ENCODE assay signal across 8 mouse cellular contexts in the genomic region with DNA sequence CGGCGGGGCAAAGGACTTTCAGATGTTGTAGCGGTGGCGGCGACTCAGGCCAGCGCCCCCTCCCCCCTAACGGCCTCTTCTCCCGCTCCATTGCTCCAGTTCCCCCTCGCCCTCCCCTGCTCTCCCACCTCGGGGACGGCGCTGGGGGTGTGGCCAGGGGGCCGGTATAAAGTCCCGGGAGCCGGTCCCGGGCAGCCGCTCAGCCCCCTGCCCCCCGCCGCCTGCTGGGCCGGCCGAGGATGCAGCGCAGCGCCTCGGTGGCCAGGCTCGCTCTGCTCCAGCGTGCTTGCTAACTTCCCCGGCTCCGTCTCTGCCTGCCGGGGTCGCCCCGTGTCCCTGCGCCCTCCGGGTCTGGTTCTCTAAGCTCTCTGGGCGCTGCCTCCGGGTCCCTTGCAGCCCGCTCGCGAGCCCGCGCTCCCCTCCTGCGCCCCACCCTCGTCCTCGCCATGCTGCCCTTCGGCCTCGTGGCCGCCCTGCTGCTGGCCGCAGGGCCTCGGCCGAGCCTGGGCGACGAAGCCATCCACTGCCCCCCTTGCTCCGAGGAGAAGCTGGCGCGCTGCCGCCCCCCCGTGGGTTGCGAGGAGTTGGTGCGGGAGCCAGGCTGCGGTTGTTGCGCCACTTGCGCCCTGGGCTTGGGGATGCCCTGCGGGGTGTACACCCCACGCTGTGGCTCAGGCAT. TPM values are rescaled to one million over a fixed set of nuclear protein-coding genes. Genes with fewer than 3 reads are reported as not detected.
DNase-seq lines count a peak whose midpoint lies in the region; ATAC-seq and TF ChIP-seq lines count a peak whose summit lies in the region.

A gene (plus strand): TSS at position 194 of the 679 bp plus-strand sequence.

- WGBS in embryonic facial prominence, embryonic 10.5 days = under 1% methylated on average over 63 of the region's 63 CpGs
- WGBS in intestine, embryonic 15.5 days = under 1% methylated on average over 63 of the region's 63 CpGs
- under 1% methylated on average over 61 of the region's 63 CpGs for WGBS in limb, embryonic 13.5 days
- under 1% methylated on average over 63 of the region's 63 CpGs for WGBS in midbrain, embryonic 12.5 days

- peak within 1 kb of the TSS; percentile 95 for H3K4me2 ChIP-seq in intestine, embryonic 15.5 days (replicated peaks)
- H3K4me2 ChIP-seq in limb, embryonic 13.5 days (replicated peaks) = peak within 1 kb of the TSS; percentile 91
- peak within 1 kb of the TSS; percentile 94 for H3K4me2 ChIP-seq in midbrain, embryonic 12.5 days (replicated peaks)

- ATAC-seq in granulocyte monocyte progenitor cell, adult 5-6 weeks (replicated peaks; ENCODE audit: poor library complexity, severe bottlenecking) = peak; percentile 38
- ATAC-seq in intestine, embryonic 15.5 days = peak; percentile 84
- peak; percentile 90 for ATAC-seq in limb, embryonic 13.5 days (ENCODE audit: low FRiP score, low read depth)
- ATAC-seq in midbrain, embryonic 12.5 days (ENCODE audit: low FRiP score, low read depth) = peak; percentile 83

- peaks cover 29% of the 10 kb centered on the region for H3K36me3 ChIP-seq in embryonic facial prominence, embryonic 10.5 days (replicated peaks)
- H3K36me3 ChIP-seq in intestine, embryonic 15.5 days = no peaks in the 10 kb centered on the region
- H3K36me3 ChIP-seq in limb, embryonic 13.5 days = peaks cover 22% of the 10 kb centered on the region
- H3K36me3 ChIP-seq in midbrain, embryonic 12.5 days = no peaks in the 10 kb centered on the region

- peaks cover 75% of the 10 kb centered on the region for H3K4me1 ChIP-seq in embryonic facial prominence, embryonic 10.5 days
- peaks cover 35% of the 10 kb centered on the region for H3K4me1 ChIP-seq in intestine, embryonic 15.5 days (replicated peaks)
- H3K4me1 ChIP-seq in limb, embryonic 13.5 days = peaks cover 42% of the 10 kb centered on the region
- H3K4me1 ChIP-seq in midbrain, embryonic 12.5 days = peaks cover 25% of the 10 kb centered on the region

- H3K27ac ChIP-seq in left cerebral cortex, adult 2 months = peak within 1 kb of the TSS; percentile 90
- peak within 1 kb of the TSS; percentile 98 for H3K27ac ChIP-seq in embryonic facial prominence, embryonic 10.5 days (replicated peaks)
- peak within 1 kb of the TSS; percentile 95 for H3K27ac ChIP-seq in intestine, embryonic 15.5 days
- H3K27ac ChIP-seq in limb, embryonic 13.5 days = peak within 1 kb of the TSS; percentile 98
- peak within 1 kb of the TSS; percentile 86 for H3K27ac ChIP-seq in midbrain, embryonic 12.5 days (replicated peaks)

- no peaks in the 10 kb centered on the region for H3K9me3 ChIP-seq in embryonic facial prominence, embryonic 10.5 days
- no peaks in the 10 kb centered on the region for H3K9me3 ChIP-seq in intestine, embryonic 15.5 days
- no peaks in the 10 kb centered on the region for H3K9me3 ChIP-seq in limb, embryonic 13.5 days
- no peaks in the 10 kb centered on the region for H3K9me3 ChIP-seq in midbrain, embryonic 12.5 days

- peak within 1 kb of the TSS; percentile 99 for H3K9ac ChIP-seq in intestine, embryonic 15.5 days
- H3K9ac ChIP-seq in limb, embryonic 13.5 days = peak within 1 kb of the TSS; percentile 99
- H3K9ac ChIP-seq in midbrain, embryonic 12.5 days (replicated peaks) = peak within 1 kb of the TSS; percentile 80

- DNase-seq in left cerebral cortex, adult 2 months (ENCODE audit: extremely low spot score in 1 of 2, low spot score in 2 of 2) = peak; percentile 43 to 53
- DNase-seq in left cerebral cortex, adult 9 months (ENCODE audit: low spot score in 2 of 2) = no peak
- DNase-seq in embryonic facial prominence, embryonic 10.5 days (ENCODE audit: low spot score) = peak; percentile 93
- peak; percentile 46 to 74 for DNase-seq in spleen, postnatal 4 days (ENCODE audit: low spot score in 2 of 2)

- intact Hi-C loops in left cerebral cortex, adult 2 months (cut with DNase I) = loop anchor here (2.0 kb wide), 1 partner anchor 26 kb away; no protein-coding TSS in a partner anchor

- H3K27me3 ChIP-seq in embryonic facial prominence, embryonic 10.5 days (replicated peaks; ENCODE audit: low read depth, poor library complexity, severe bottlenecking) = no peaks in the 10 kb centered on the region
- no peaks in the 10 kb centered on the region for H3K27me3 ChIP-seq in intestine, embryonic 15.5 days (replicated peaks)
- H3K27me3 ChIP-seq in limb, embryonic 13.5 days = no peaks in the 10 kb centered on the region
- 0 out of 2 replicates have a peak, but pooled peaks cover 7% of the 10 kb centered on the region for H3K27me3 ChIP-seq in midbrain, embryonic 12.5 days

- H3K4me3 ChIP-seq in left cerebral cortex, adult 2 months = peak within 1 kb of the TSS; percentile 67
- peak within 1 kb of the TSS; percentile 89 for H3K4me3 ChIP-seq in embryonic facial prominence, embryonic 10.5 days
- H3K4me3 ChIP-seq in intestine, embryonic 15.5 days (replicated peaks) = peak within 1 kb of the TSS; percentile 83
- peak within 1 kb of the TSS; percentile 96 for H3K4me3 ChIP-seq in limb, embryonic 13.5 days
- H3K4me3 ChIP-seq in midbrain, embryonic 12.5 days = peak within 1 kb of the TSS; percentile 51

- TF ChIP-seq CTCF in left cerebral cortex, adult 2 months (IDR thresholded peaks at IDR 0.05) = peak; percentile 16

RNA-seq across cellular contexts. Expression of the gene that starts here (rescaled TPM):
- 10 to 100 TPM; 82.8 to 88.7 TPM for total RNA-seq in left cerebral cortex, adult 2 months (2021)
- polyA plus RNA-seq in embryonic facial prominence, embryonic 10.5 days (2016; fragmentation: Nextera tagmentation; extraction: Ambion mirVana) = 658 and 684 TPM in 2 replicates
- total RNA-seq in granulocyte monocyte progenitor cell, adult 5-6 weeks (2014; fragmentation: Nextera tagmentation) = 236 and 288 TPM in 2 replicates
- total RNA-seq in granulocyte monocyte progenitor cell, adult 5-6 weeks (2017) = 279 and 410 TPM in 2 replicates
- 426 and 441 TPM in 2 replicates for polyA plus RNA-seq in intestine, embryonic 15.5 days (2015; fragmentation: Nextera tagmentation; extraction: Ambion mirVana)
- 1,212 and 1,268 TPM in 2 replicates for polyA plus RNA-seq in limb, embryonic 13.5 days (2015; fragmentation: Nextera tagmentation; extraction: Ambion mirVana)
- polyA plus RNA-seq in midbrain, embryonic 12.5 days (2016; fragmentation: Nextera tagmentation; extraction: Ambion mirVana) = 246 and 322 TPM in 2 replicates

Comparison
In these comparisons a context has a peak if more than half of its experiments do, and no peak if none do; other contexts are left out.
1. DNase-seq: peak in left cerebral cortex, adult 2 months (2 of 2), embryonic facial prominence, embryonic 10.5 days (single experiment) and spleen, postnatal 4 days (2 of 2); none in left cerebral cortex, adult 9 months (0 of 2).
2. ATAC-seq: peak in every context shown above with its lines; median percentile 90 in limb, embryonic 13.5 days; 84 in intestine, embryonic 15.5 days; 83 in midbrain, embryonic 12.5 days; 38 in granulocyte monocyte progenitor cell, adult 5-6 weeks.
3. Peak in every context shown above with its lines, with median percentiles within 50 percentile points of each other: H3K27ac ChIP-seq, H3K4me3 ChIP-seq, H3K4me2 ChIP-seq and H3K9ac ChIP-seq.